Mouse (Mus musculus) ES-Bruce4 (cell line): ENCODE measurements at regions not wholly inside any gene's neighbourhood (a gene's known extent, or its start where the extent isn't known, plus 50 kb on each side); places are given as distances from the start of the nearest gene placed in this dataset.

Experiments
- H3K27ac ChIP-seq: 2 replicates; pipeline ENCODE4 v1.5.1; 2012; ENCODE audit warnings: low read length, inconsistent platforms; ENCODE audit not compliant: insufficient read depth
- H3K27me3 ChIP-seq: 2 replicates; pipeline ENCODE4 v1.6.1; 2012; ENCODE audit warnings: mild to moderate bottlenecking, low read length, inconsistent platforms; ENCODE audit not compliant: control insufficient read depth, poor library complexity, insufficient read depth, severe bottlenecking
- H3K36me3 ChIP-seq: 2 replicates; pipeline ENCODE4 v1.6.1; 2012; ENCODE audit warnings: inconsistent platforms, mild to moderate bottlenecking, low read length, moderate library complexity; ENCODE audit not compliant: control insufficient read depth, poor library complexity, insufficient read depth, severe bottlenecking
- H3K4me1 ChIP-seq: one replicate; pipeline ENCODE4 v1.8.1; 2011; ENCODE audit warnings: low read length; ENCODE audit not compliant: control insufficient read depth, insufficient read depth
- H3K4me3 ChIP-seq: 2 replicates; pipeline ENCODE4 v1.5.1; 2011; ENCODE audit warnings: low read depth, mild to moderate bottlenecking, low read length
- H3K9ac ChIP-seq: 2 replicates; pipeline ENCODE4 v1.6.1; 2012; ENCODE audit warnings: low read depth, mild to moderate bottlenecking, inconsistent platforms; ENCODE audit not compliant: poor library complexity, severe bottlenecking
- H3K9me3 ChIP-seq: replicated peaks from 2 replicates; pipeline ENCODE4 v1.6.1; 2012; ENCODE audit warnings: mild to moderate bottlenecking, low read length, inconsistent platforms; ENCODE audit not compliant: control insufficient read depth, poor library complexity, insufficient read depth, severe bottlenecking
- CTCF ChIP-seq: IDR thresholded peaks from one replicate; pipeline ENCODE4 v1.8.1; 2011; ENCODE audit warnings: low read depth, low read length
- EP300 ChIP-seq: IDR thresholded peaks from 2 replicates; pipeline ENCODE4 v1.6.1; 2011; ENCODE audit warnings: low read depth, low read length; ENCODE audit not compliant: insufficient read depth
- POLR2A ChIP-seq: IDR thresholded peaks from one replicate; pipeline ENCODE4 v1.8.1; 2011; ENCODE audit warnings: low read length; ENCODE audit not compliant: insufficient read depth

DNA sequence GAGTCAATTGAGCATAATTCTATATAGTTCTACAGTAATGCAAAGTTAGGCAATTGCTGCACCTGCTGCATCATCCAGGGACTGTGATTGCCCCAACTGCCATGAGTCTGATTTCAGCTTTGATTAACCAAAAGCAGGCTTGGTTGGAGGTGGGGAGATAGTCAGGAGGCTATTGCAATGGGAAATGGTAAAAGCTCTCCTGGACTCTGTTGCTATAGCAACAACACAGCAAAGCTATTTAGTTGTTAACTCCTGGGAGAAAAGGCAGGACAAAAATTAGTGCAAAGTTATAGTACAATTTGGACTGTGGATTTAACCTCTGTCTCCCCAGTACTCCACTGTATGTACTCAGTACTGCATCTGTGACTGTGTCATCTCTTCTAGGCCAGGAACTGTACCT is 51.7 kb upstream of the Rasgrf1 start:
- Histone ChIP-seq H3K9me3 (no peaks in the 10 kb centered on the region), H3K27me3 (peaks cover 1% of the 10 kb centered on the region; the same call in 1 of the 2 replicates), H3K27ac (no peak overlapping the region), H3K4me3 (no peak overlapping the region), H3K4me1 (no peaks in the 10 kb centered on the region), H3K36me3 (no peaks in the 10 kb centered on the region), H3K9ac (no peak overlapping the region)
- TF ChIP-seq CTCF (no peak), EP300 (no peak), POLR2A (no peak)

DNA sequence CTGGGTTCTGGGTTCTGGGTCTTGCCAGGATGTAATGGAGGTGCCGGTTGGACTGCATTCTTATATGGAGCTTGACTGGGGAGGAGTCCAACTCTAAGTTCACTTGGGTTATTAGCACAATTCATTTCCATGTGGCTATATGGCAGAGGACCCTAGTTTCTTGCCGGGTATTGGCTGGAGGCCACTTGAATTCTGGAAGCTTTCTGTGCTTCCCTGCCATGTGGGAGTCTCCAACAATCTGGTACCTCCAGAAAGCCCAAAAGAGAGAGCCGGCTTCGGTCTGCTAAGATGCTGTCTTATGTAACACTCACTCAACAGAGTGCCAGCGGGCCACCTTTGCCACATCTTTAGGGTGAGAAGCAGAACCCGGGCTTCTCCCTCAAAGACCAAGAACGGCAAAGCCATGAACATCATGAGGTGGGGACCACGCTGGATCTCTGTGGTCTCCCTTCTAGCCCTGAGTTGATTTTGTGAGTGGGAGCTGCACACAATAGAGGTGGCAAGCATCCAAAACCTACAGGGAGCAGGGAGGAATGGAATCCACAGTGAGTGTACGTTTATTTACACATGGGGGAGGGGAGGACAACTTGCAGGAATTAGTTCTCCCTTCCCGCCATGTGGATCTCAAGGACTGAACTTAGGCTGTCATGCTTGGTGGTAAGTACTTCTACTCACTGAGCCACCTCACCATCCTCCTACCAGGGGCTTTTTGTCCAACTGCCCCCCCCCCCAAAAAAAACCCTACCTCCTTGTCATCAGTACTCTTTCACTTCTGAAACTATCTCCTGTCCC is 59.0 kb upstream of the Rasgrf1 start:
- TF ChIP-seq CTCF (no peak), POLR2A (no peak), EP300 (no peak)
- Histone ChIP-seq H3K36me3 (no peaks in the 10 kb centered on the region), H3K27me3 (no peaks in the 10 kb centered on the region; the same call in 1 of the 2 replicates), H3K27ac (no peak overlapping the region), H3K9me3 (no peaks in the 10 kb centered on the region), H3K4me3 (no peak overlapping the region), H3K4me1 (no peaks in the 10 kb centered on the region), H3K9ac (no peak overlapping the region)

DNA sequence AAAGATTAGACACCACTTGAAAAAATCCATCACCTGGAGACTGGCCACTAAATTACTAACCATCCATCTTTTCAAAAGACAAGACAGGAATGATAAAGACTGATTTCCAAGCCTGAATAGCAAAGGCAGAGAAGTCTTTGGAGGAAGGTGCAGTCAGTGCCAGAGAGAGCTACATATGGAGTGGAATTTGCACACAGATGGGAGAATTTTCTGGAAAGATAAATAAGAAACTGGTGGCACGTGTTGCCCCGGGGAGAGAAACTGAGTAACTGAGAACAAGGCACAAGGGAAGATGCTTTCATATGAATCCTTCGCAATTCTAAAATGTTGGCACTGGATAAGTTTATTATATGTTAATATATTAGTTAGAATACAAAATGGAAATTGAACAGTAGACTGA is 59.8 kb upstream of the Rasgrf1 start:
- Histone ChIP-seq H3K36me3 (no peaks in the 10 kb centered on the region), H3K27me3 (no peaks in the 10 kb centered on the region; the same call in 1 of the 2 replicates), H3K9ac (no peak overlapping the region), H3K4me3 (no peak overlapping the region), H3K9me3 (no peaks in the 10 kb centered on the region), H3K4me1 (no peaks in the 10 kb centered on the region), H3K27ac (no peak overlapping the region)
- TF ChIP-seq CTCF (no peak), POLR2A (no peak), EP300 (no peak)

DNA sequence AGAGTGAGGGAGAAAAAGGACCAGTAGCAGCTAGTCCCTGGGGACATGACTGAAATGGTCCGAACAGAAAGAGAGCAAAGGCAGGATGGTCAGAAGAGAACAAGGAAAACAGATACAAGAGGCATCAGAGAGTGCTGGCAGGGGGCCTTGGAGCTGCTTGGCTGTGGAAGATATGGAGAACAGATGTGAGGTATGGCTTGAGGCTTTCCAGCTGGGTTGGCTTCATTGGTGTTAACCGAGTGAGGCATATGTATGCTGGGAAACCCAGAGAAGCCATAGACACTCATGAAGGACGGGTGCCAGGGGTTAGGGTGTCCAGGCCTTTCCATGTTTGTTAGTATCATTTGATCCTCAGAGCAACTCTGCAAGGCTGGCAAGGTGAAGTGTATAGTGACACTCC is 61.1 kb upstream of the Rasgrf1 start:
- Histone ChIP-seq H3K36me3 (no peaks in the 10 kb centered on the region), H3K4me1 (no peaks in the 10 kb centered on the region), H3K27ac (no peak overlapping the region), H3K9ac (no peak overlapping the region), H3K4me3 (no peak overlapping the region), H3K27me3 (no peaks in the 10 kb centered on the region), H3K9me3 (no peaks in the 10 kb centered on the region)
- no peak for TF ChIP-seq EP300
- TF ChIP-seq CTCF, result no peak
- TF ChIP-seq POLR2A, result no peak

DNA sequence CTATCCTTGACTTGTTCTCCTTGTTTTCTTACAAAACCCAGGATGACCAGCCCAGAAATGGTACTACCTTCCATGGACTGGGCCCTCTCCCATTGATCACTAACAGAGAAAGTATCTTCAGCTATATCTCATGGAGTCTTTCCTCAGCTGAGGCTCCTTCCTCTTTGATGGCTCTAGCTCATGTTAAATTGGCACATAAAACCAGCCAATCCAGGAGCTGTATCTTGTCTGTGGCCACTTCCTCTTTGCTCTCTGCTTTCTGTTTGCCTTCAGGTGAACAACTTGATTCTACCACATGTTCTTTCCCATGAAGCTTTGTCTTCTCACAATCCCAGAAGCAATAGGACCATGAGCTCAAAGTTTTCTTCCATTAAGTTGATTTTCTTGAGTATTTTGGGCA is 62.7 kb upstream of the Rasgrf1 start:
- Histone ChIP-seq H3K36me3 (no peaks in the 10 kb centered on the region), H3K4me3 (no peak overlapping the region), H3K9me3 (peaks cover 5% of the 10 kb centered on the region; the same call in 1 of the 2 replicates), H3K27me3 (no peaks in the 10 kb centered on the region), H3K4me1 (no peaks in the 10 kb centered on the region), H3K9ac (no peak overlapping the region), H3K27ac (no peak overlapping the region)
- no peak for TF ChIP-seq EP300
- TF ChIP-seq CTCF, result no peak
- no peak for TF ChIP-seq POLR2A

DNA sequence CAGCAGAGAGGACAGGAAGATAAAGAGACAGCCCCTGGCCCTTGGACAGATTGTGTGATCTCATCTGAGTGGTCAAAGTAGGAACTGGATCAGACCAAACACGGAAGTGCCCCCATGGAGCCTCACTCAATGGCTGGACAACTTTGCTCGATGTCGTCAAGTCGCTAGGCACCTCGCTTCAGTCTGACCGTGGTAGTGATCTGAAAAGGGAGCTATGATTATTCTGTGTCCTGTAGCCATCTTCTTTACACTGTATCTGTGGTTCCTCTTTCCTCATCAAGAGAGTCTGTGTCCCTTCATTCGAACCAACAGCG is 67.0 kb upstream of the Rasgrf1 start:
- Histone ChIP-seq H3K36me3 (no peaks in the 10 kb centered on the region), H3K9me3 (peaks cover 10% of the 10 kb centered on the region), H3K27me3 (no peaks in the 10 kb centered on the region), H3K9ac (no peak overlapping the region), H3K27ac (no peak overlapping the region), H3K4me3 (no peak overlapping the region), H3K4me1 (no peaks in the 10 kb centered on the region)
- TF ChIP-seq EP300 (no peak), CTCF (no peak), POLR2A (no peak)
